Mouse (Mus musculus) kidney, embryonic 14.5 days (tissue): ENCODE data around the gene Ostm1. TPM values are rescaled to one million over a fixed set of nuclear protein-coding genes. Genes with fewer than 3 reads are reported as not detected.

Experiments
- ATAC-seq: fragments of 200-750 bp; cut with Nextera tagmentation; 2 replicates; pipeline ENCODE4 v1.8.0; 2017; ENCODE audit warnings: moderate number of reproducible peaks, mild to moderate bottlenecking, moderate TSS enrichment, moderate library complexity; ENCODE audit not compliant: low FRiP score, low TSS enrichment
- H3K27ac ChIP-seq: fragments of 300-500 bp; sonication (generic); 2 replicates; pipeline ENCODE4 v1.5.1; 2014; ENCODE audit warnings: low read depth, mild to moderate bottlenecking, low read length, moderate library complexity, mixed read lengths
- H3K27me3 ChIP-seq: fragments of 300-500 bp; sonication (generic); 2 replicates; pipeline ENCODE4 v1.6.1; 2014; ENCODE audit warnings: mild to moderate bottlenecking, low read length; ENCODE audit not compliant: control insufficient read depth, insufficient read depth
- H3K36me3 ChIP-seq: fragments of 300-500 bp; sonication (generic); 2 replicates; pipeline ENCODE4 v1.6.1; 2014; ENCODE audit warnings: low read length, mixed read lengths; ENCODE audit not compliant: control insufficient read depth, insufficient read depth
- H3K4me1 ChIP-seq: fragments of 300-500 bp; sonication (generic); 2 replicates; pipeline ENCODE4 v1.6.1; 2014; ENCODE audit warnings: low read length, mixed read lengths; ENCODE audit not compliant: control insufficient read depth, insufficient read depth
- H3K4me2 ChIP-seq: fragments of 300-500 bp; sonication (generic); replicated peaks from 2 replicates; pipeline ENCODE4 v1.6.1; 2014; ENCODE audit warnings: low read depth, mild to moderate bottlenecking, low read length
- H3K4me3 ChIP-seq: fragments of 300-500 bp; sonication (generic); 2 replicates; pipeline ENCODE4 v1.5.1; 2014; ENCODE audit warnings: mild to moderate bottlenecking, low read length
- H3K9ac ChIP-seq: fragments of 300-500 bp; sonication (generic); 2 replicates; pipeline ENCODE4 v1.6.1; 2014; ENCODE audit warnings: low read depth, mild to moderate bottlenecking, low read length, moderate library complexity
- H3K9me3 ChIP-seq: fragments of 300-500 bp; sonication (generic); 2 replicates; pipeline ENCODE4 v1.6.1; 2016; ENCODE audit warnings: low read length; ENCODE audit not compliant: control insufficient read depth
- WGBS: fragments of 180-500 bp; shearing (Covaris S2); extraction: QIAGEN DNeasy Blood & Tissue Kit; methylation state at CpG from one replicate; pipeline ENCODE4 v1.1.7; 2014; 5-methylcytosine and 5-hydroxymethylcytosine counted together
- polyA plus RNA-seq: library from polyadenylated mRNA; unstranded; fragments of >200 nt; fragmentation: Nextera tagmentation; extraction: Ambion mirVana; gene quantifications from 2 replicates; pipeline ENCODE4 v1.2.1, GENCODE M21; 2014

Ostm1 gene
- polyA plus RNA-seq, 1 experiment from 2014 or later = 12.9 TPM

GRCm38 (mm10) chr10:42632453-42633360, 49.1 kb downstream of the Ostm1 start:
- ATAC-seq = no peak
- under 1% methylated on average over 37 of the region's 39 CpGs for WGBS
- Histone ChIP-seq H3K27me3 (peaks cover 95% of the 10 kb centered on the region), H3K4me3 (peak overlapping the region; percentile 15), H3K4me2 (peak overlapping the region; percentile 10), H3K36me3 (no peaks in the 10 kb centered on the region), H3K4me1 (peaks cover 11% of the 10 kb centered on the region; the same call in 1 of the 2 replicates), H3K27ac (no peak overlapping the region), H3K9me3 (no peaks in the 10 kb centered on the region), H3K9ac (no peak overlapping the region)

GRCm38 (mm10) chr10:42633361-42634121, 49.9 kb downstream of the Ostm1 start:
- 5% methylated on average over 23 of the region's 23 CpGs for WGBS
- H3K36me3 ChIP-seq = no peaks in the 10 kb centered on the region
- H3K4me1 ChIP-seq = peaks cover 11% of the 10 kb centered on the region; the same call in 1 of the 2 replicates
- H3K27ac ChIP-seq = no peak overlapping the region
- peak overlapping the region; percentile 10; the same call in 1 of the 2 replicates for H3K4me2 ChIP-seq
- peak overlapping the region; percentile 14; the same call in 1 of the 2 replicates for H3K4me3 ChIP-seq
- no peaks in the 10 kb centered on the region for H3K9me3 ChIP-seq
- H3K27me3 ChIP-seq = peaks cover 92% of the 10 kb centered on the region
- ATAC-seq = 0 out of 2 replicates have a peak, but pooled peaks have one; percentile 5
- no peak overlapping the region for H3K9ac ChIP-seq

GRCm38 (mm10) chr10:42634122-42634720, 50.6 kb downstream of the Ostm1 start:
- Histone ChIP-seq H3K9me3 (no peaks in the 10 kb centered on the region), H3K36me3 (no peaks in the 10 kb centered on the region), H3K27me3 (peaks cover 85% of the 10 kb centered on the region), H3K9ac (no peak overlapping the region), H3K4me3 (no peak overlapping the region), H3K4me2 (no peak overlapping the region), H3K27ac (no peak overlapping the region), H3K4me1 (peaks cover 11% of the 10 kb centered on the region; the same call in 1 of the 2 replicates)
- 0 out of 2 replicates have a peak, but pooled peaks have one; percentile 12 for ATAC-seq
- 1% methylated on average over 8 of the region's 8 CpGs for WGBS

- Histone ChIP-seq H3K9me3 (no peaks in the 10 kb centered on the region), H3K4me1 (peaks cover 11% of the 10 kb centered on the region; the same call in 1 of the 2 replicates), H3K9ac (no peak overlapping the region), H3K4me3 (peak overlapping the region; percentile 22; the same call in 1 of the 2 replicates), H3K4me2 (no peak overlapping the region), H3K27me3 (peaks cover 77% of the 10 kb centered on the region), H3K27ac (no peak overlapping the region), H3K36me3 (no peaks in the 10 kb centered on the region)
- ATAC-seq = no peak
- 2% methylated on average over 11 of the region's 11 CpGs for WGBS
Measured at GRCm38 (mm10) chr10:42635046-42635445, 51.4 kb downstream of the Ostm1 start.

- Histone ChIP-seq H3K4me1 (peaks cover 11% of the 10 kb centered on the region; the same call in 1 of the 2 replicates), H3K27ac (no peak overlapping the region), H3K9me3 (no peaks in the 10 kb centered on the region), H3K4me2 (peak overlapping the region; percentile 29; the same call in 1 of the 2 replicates), H3K9ac (no peak overlapping the region), H3K36me3 (no peaks in the 10 kb centered on the region), H3K4me3 (peak overlapping the region; percentile 22), H3K27me3 (peaks cover 69% of the 10 kb centered on the region)
- no peak for ATAC-seq
- WGBS = under 1% methylated on average over 46 of the region's 52 CpGs
Measured at GRCm38 (mm10) chr10:42635566-42636359, 52.1 kb downstream of the Ostm1 start.

GRCm38 (mm10) chr10:42636360-42637182, 52.9 kb downstream of the Ostm1 start:
- Histone ChIP-seq H3K27me3 (peaks cover 61% of the 10 kb centered on the region), H3K4me3 (peak overlapping the region; percentile 17), H3K9me3 (no peaks in the 10 kb centered on the region), H3K4me1 (peaks cover 11% of the 10 kb centered on the region; the same call in 1 of the 2 replicates), H3K4me2 (0 out of 2 replicates have a peak overlapping the region, but pooled peaks have one; percentile 8), H3K36me3 (no peaks in the 10 kb centered on the region), H3K9ac (no peak overlapping the region), H3K27ac (no peak overlapping the region)
- 1% methylated on average over 27 of the region's 27 CpGs for WGBS
- no peak for ATAC-seq

- no peak overlapping the region for H3K4me2 ChIP-seq
- ATAC-seq = peak; percentile 33; the same call in 1 of the 2 replicates
- WGBS = 5% methylated on average over 18 of the region's 18 CpGs
- H3K36me3 ChIP-seq = no peaks in the 10 kb centered on the region
- peaks cover 11% of the 10 kb centered on the region; the same call in 1 of the 2 replicates for H3K4me1 ChIP-seq
- peak overlapping the region; percentile 17; the same call in 1 of the 2 replicates for H3K4me3 ChIP-seq
- no peak overlapping the region for H3K9ac ChIP-seq
- H3K27ac ChIP-seq = no peak overlapping the region
- H3K27me3 ChIP-seq = peaks cover 54% of the 10 kb centered on the region
- H3K9me3 ChIP-seq = no peaks in the 10 kb centered on the region
Measured at GRCm38 (mm10) chr10:42637183-42637788, 53.7 kb downstream of the Ostm1 start.
